Mouse (Mus musculus) forebrain, embryonic 11.5 days (tissue): ENCODE data around the gene Sirpa. TPM values are rescaled to one million over a fixed set of nuclear protein-coding genes. Genes with fewer than 3 reads are reported as not detected.

Experiments
- ATAC-seq: fragments of 200-750 bp; cut with Nextera tagmentation; replicated peaks from 2 replicates; pipeline ENCODE4 v1.8.0; 2017; ENCODE audit warnings: moderate TSS enrichment; ENCODE audit not compliant: low FRiP score
- DNase-seq: peaks from one replicate; pipeline ENCODE4 v3.0.0-alpha.2; 2017; ENCODE audit warnings: low spot score
- H3K27ac ChIP-seq: fragments of 300-500 bp; sonication (generic); 2 replicates; pipeline ENCODE4 v1.5.1; 2014; ENCODE audit warnings: low read depth, low read length
- H3K27me3 ChIP-seq: fragments of 300-500 bp; sonication (generic); 2 replicates; pipeline ENCODE4 v1.6.1; 2014; ENCODE audit warnings: mild to moderate bottlenecking, low read length, mixed read lengths; ENCODE audit not compliant: control insufficient read depth, insufficient read depth
- H3K36me3 ChIP-seq: fragments of 300-500 bp; sonication (generic); 2 replicates; pipeline ENCODE4 v1.6.1; 2014; ENCODE audit warnings: mild to moderate bottlenecking, low read length, moderate library complexity, mixed read lengths; ENCODE audit not compliant: control insufficient read depth, insufficient read depth
- H3K4me1 ChIP-seq: fragments of 300-500 bp; sonication (generic); replicated peaks from 2 replicates; pipeline ENCODE4 v1.6.1; 2014; ENCODE audit warnings: low read length, mixed read lengths; ENCODE audit not compliant: control insufficient read depth, insufficient read depth
- H3K4me2 ChIP-seq: fragments of 300-500 bp; sonication (generic); 2 replicates; pipeline ENCODE4 v1.6.1; 2014; ENCODE audit warnings: low read depth, mild to moderate bottlenecking, low read length, moderate library complexity, mixed read lengths; ENCODE audit not compliant: severe bottlenecking
- H3K4me3 ChIP-seq: fragments of 300-500 bp; sonication (generic); 2 replicates; pipeline ENCODE4 v1.5.1; 2014; ENCODE audit warnings: low read depth, low read length
- H3K9ac ChIP-seq: fragments of 300-500 bp; sonication (generic); 2 replicates; pipeline ENCODE4 v1.6.1; 2014; ENCODE audit warnings: low read length
- H3K9me3 ChIP-seq: fragments of 300-500 bp; sonication (generic); 2 replicates; pipeline ENCODE4 v1.6.1; 2016; ENCODE audit warnings: low read length, mixed read lengths; ENCODE audit not compliant: control insufficient read depth
- WGBS: fragments of 180-500 bp; shearing (Covaris S2); extraction: QIAGEN DNeasy Blood & Tissue Kit; methylation state at CpG from one replicate; pipeline ENCODE4 v1.1.7; 2014; 5-methylcytosine and 5-hydroxymethylcytosine counted together
- polyA plus RNA-seq: library from polyadenylated mRNA; unstranded; fragments of >200 nt; fragmentation: Nextera tagmentation; extraction: Ambion mirVana; gene quantifications from 2 replicates; pipeline ENCODE4 v1.2.1, GENCODE M21; 2014

The Sirpa gene
- polyA plus RNA-seq, 1 experiment from 2014 or later: 18.7 TPM

DNA sequence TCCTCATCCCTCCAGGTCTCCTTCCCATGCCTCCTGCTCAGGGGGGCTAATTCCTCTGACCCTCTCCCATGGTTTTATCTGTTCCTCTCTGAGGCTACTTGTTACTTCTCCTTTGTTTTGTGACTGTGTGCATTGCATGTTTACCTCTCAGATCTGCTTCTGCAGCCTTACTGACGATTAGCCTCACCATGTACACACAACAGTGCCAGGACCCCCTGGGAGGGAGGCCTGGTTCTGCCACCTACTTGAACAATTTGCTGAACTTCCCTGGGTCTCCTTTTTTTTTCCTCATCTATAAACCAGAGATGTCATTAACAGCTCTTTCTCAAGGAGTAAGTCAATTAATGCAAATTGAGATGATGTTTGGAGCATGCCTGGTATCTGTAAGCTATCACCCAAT lies 4.9 kb downstream of the Sirpa start:
- WGBS: 40% methylated on average over 1 of the region's 1 CpGs
- DNase-seq: no peak

DNA sequence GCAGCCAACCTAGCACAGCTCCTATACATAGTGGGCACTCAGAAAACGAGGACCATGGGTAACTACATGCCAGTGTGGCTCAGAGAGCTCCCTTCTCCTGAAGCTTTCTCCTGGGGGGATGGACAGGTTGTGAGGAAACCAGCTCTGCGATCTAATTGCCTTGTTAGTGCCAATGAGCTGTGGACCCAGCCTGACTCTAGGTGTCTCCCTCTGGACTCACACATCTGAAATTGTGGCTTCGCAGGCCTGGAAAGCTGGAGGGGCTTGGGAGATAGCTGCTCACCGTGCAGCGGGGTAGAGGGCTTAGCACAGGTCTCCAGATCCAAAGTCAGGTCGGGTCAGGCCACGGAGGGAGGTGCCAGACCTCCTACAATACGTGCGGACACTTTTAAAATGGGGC lies 5.5 kb downstream of the Sirpa start:
- H3K27ac ChIP-seq: no peak overlapping the region
- DNase-seq: no peak
- WGBS: 74% methylated on average over 9 of the region's 9 CpGs
- no peak overlapping the region for H3K4me3 ChIP-seq
- no peaks in the 10 kb centered on the region for H3K27me3 ChIP-seq
- no peaks in the 10 kb centered on the region for H3K36me3 ChIP-seq
- no peaks in the 10 kb centered on the region for H3K9me3 ChIP-seq
- H3K4me2 ChIP-seq: no peak overlapping the region
- ATAC-seq: no peak
- H3K4me1 ChIP-seq: peaks cover 10% of the 10 kb centered on the region; the same call in 1 of the 2 replicates
- H3K9ac ChIP-seq: no peak overlapping the region

More for the DNA sequence above, 4.9 kb downstream of the Sirpa start:
- Histone ChIP-seq H3K9ac (no peak overlapping the region), H3K27ac (no peak overlapping the region), H3K4me3 (no peak overlapping the region), H3K4me1 (peaks cover 10% of the 10 kb centered on the region; the same call in 1 of the 2 replicates), H3K36me3 (no peaks in the 10 kb centered on the region), H3K4me2 (no peak overlapping the region), H3K27me3 (no peaks in the 10 kb centered on the region), H3K9me3 (no peaks in the 10 kb centered on the region)
- no peak for ATAC-seq

DNA sequence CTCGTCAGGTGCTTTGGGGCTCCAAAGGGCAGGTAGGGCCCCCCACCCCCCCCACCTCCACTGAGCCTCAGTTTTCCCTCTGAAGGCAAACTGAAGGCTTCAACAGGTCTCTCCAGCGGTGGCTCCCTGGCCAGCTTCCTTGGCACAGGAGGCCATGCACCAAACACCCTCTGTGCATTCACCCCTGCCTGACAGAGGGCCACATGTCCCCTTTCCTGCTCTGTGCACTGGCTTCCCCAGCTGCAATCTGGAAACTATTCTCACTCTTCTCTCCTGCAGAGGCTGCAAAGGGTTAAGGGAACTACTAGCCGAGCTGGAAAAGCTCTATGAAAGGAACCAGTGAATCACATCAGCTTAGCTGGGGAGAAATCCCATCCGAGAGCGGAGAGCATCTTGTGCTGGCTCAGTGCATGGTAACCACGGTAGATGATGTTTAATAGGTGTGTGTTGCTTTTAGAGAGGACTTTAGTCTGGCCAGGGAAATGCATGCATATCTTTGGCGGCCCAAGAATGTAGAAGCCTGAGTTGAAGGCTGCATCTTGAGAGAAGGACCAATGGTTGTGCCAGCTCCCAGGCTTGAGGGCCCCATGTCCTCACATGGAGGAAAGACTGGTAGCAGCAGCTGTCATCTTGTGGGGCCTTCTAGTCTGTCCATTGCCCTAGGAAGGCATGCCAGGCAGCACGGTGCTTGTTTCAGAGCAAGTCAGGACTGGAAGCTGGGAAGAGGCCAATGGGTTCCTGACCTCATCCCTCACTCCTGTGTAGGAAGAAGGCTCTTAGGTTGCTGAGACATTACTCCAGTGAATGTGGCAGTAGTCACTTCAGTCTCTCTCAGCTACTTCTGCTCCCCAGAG lies 6.8 kb downstream of the Sirpa start:
- Histone ChIP-seq H3K4me1 (peaks cover 6% of the 10 kb centered on the region; the same call in 1 of the 2 replicates), H3K9ac (no peak overlapping the region), H3K4me2 (no peak overlapping the region), H3K9me3 (no peaks in the 10 kb centered on the region), H3K27ac (no peak overlapping the region), H3K4me3 (no peak overlapping the region), H3K27me3 (no peaks in the 10 kb centered on the region), H3K36me3 (no peaks in the 10 kb centered on the region)
- ATAC-seq (no peak), DNase-seq (no peak)
- 48% methylated on average over 8 of the region's 8 CpGs for WGBS

DNA sequence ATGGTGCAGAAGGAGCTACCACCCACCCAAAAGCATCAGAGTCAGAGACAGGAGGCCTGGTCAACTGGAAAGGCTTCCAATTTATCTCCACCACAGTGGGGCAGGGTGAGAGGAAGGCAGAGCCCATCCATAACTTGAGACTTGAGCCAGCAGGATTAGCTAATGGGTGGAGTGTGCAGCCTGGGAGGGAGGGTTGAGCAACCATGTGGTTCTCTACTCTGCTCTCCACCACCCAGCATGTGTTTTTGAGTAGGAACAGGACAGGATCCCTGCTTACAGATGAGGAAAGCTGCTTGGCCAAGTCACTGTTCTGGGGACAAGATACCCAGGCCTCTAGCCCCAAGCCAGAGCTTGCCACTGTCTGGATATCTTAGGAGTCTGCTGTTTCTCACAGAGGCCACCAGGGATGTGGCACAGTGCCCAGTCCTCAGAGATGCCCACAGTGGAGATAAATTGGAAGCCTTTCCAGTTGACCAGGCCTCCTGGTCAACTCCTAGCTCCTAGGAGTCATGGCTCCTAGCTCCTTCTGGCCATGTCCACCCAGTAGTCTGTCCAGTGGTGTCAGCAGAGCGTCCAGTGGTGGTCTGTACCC lies 8.5 kb downstream of the Sirpa start:
- Histone ChIP-seq H3K4me2 (no peak overlapping the region), H3K27ac (no peak overlapping the region), H3K9ac (no peak overlapping the region), H3K9me3 (no peaks in the 10 kb centered on the region), H3K36me3 (no peaks in the 10 kb centered on the region), H3K4me3 (no peak overlapping the region), H3K4me1 (peaks cover 4% of the 10 kb centered on the region; the same call in 1 of the 2 replicates), H3K27me3 (no peaks in the 10 kb centered on the region)
- WGBS: 71% methylated on average over 1 of the region's 1 CpGs
- DNase-seq: no peak
- ATAC-seq: no peak

DNA sequence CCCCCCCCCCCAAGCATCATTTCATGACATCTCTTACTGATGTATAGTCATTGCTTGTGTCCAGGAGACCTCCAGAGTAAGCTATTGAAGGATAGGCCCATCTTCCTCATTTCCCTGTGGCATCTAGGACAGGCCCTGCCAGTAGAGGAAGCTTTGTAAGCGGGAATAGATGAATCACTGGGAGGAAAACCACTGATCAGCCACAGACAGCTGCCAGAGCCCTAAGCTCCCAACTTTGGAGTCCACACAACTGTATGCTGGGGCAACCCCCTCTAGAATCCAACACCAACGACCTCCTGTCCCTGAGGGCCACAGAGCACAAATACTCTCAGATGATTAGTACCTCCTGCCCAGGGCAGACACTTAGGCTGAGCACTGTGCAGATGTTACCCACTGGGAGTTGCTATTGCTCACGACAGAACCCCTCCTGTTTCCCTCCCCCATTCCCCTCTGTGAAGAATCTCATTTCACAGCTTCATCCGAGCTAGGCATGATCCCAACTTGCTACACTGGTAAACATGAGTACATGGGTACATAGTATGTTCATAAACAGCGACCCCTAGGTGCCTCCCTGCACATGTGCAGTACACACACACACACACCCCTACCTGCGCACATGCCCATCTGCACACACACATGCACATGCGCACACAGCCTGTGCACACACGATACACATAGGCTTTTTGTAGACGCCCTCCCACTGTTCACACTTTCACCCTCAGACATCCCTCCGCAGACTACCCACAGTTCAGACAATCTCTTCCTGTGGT lies 9.4 kb downstream of the Sirpa start:
- Histone ChIP-seq H3K9me3 (no peaks in the 10 kb centered on the region), H3K9ac (no peak overlapping the region), H3K27me3 (no peaks in the 10 kb centered on the region), H3K27ac (no peak overlapping the region), H3K4me2 (no peak overlapping the region), H3K4me3 (no peak overlapping the region), H3K4me1 (peaks cover 4% of the 10 kb centered on the region; the same call in 1 of the 2 replicates), H3K36me3 (no peaks in the 10 kb centered on the region)
- 78% methylated on average over 10 of the region's 10 CpGs for WGBS
- ATAC-seq: no peak
- no peak for DNase-seq

DNA sequence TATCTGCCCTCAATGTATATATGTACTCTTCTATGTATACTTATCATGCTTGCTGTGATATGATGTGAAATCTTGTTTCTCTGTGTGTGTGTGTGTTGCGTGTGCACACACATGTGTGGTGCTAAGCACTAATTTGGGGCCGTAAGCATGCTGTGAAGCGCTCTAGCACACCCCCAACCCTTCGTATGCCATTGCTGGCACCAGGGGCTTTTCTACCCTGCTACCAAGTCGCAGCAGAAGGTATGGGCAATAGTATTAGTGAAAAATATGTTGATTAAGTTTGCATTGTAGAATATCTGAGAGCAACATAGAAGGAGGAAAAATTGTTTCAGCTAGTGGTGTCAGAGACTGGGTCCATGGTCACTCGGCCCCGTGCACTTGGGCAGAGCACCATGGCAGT lies 10.2 kb downstream of the Sirpa start:
- H3K9ac ChIP-seq: no peak overlapping the region
- H3K27me3 ChIP-seq: no peaks in the 10 kb centered on the region
- no peaks in the 10 kb centered on the region for H3K36me3 ChIP-seq
- H3K4me2 ChIP-seq: no peak overlapping the region
- WGBS: 92% methylated on average over 7 of the region's 7 CpGs
- DNase-seq: no peak
- no peak overlapping the region for H3K27ac ChIP-seq
- no peak for ATAC-seq
- peaks cover 4% of the 10 kb centered on the region; the same call in 1 of the 2 replicates for H3K4me1 ChIP-seq
- no peaks in the 10 kb centered on the region for H3K9me3 ChIP-seq
- H3K4me3 ChIP-seq: no peak overlapping the region

DNA sequence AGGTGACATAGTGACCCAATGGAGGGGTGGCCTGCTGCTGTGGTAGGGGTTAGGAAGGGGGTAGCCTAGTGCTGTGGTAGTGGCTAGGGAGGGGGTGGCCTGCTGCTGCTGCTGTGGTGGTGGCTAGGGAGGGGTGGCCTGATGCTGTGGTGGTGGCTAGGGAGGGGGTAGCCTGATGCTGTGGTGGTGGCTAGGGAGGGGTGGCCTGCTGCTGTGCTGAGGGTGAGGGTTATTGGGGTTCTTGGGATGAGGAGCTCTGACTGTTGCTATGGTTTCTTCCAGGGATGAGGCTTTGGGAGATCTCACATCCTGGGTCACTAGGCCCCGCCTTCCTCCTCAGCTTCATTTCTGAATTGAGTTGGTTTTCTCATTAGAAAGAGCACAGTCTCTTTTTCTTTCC lies 10.9 kb downstream of the Sirpa start:
- Histone ChIP-seq H3K4me1 (peaks cover 4% of the 10 kb centered on the region; the same call in 1 of the 2 replicates), H3K9ac (no peak overlapping the region), H3K4me2 (no peak overlapping the region), H3K27me3 (no peaks in the 10 kb centered on the region), H3K36me3 (no peaks in the 10 kb centered on the region), H3K4me3 (no peak overlapping the region), H3K9me3 (no peaks in the 10 kb centered on the region), H3K27ac (no peak overlapping the region)
- peak; percentile 92 for ATAC-seq
- 91% methylated on average over 1 of the region's 1 CpGs for WGBS
- peak; percentile 71 for DNase-seq

DNA sequence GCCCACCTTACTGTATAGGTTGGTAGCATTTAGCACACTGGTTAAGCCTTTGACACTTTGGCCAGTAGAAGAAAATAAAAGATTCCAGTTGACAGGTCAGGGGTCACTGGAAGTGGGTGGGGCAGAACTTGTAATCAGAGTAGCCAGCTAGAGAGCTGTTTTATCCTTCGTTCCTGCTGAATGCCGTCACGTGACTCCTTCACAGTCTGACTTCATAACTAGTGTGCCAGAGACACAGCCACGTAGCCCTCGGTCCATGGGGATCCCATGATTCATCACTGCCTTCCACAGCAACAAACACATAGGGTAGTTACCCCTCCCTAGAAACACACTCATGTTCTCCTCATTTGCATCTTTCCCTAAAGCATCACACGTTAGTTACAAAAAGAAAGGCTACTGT lies 11.4 kb downstream of the Sirpa start:
- Histone ChIP-seq H3K36me3 (no peaks in the 10 kb centered on the region), H3K9me3 (no peaks in the 10 kb centered on the region), H3K4me1 (peaks cover 4% of the 10 kb centered on the region; the same call in 1 of the 2 replicates), H3K9ac (no peak overlapping the region), H3K4me3 (no peak overlapping the region), H3K4me2 (no peak overlapping the region), H3K27ac (no peak overlapping the region), H3K27me3 (no peaks in the 10 kb centered on the region)
- DNase-seq: no peak
- WGBS: 22% methylated on average over 6 of the region's 6 CpGs
- no peak for ATAC-seq
